Mouse (Mus musculus) limb, embryonic 11.5 days (tissue): ENCODE measurements around the gene Rpf2. TPM values are rescaled to one million over a fixed set of nuclear protein-coding genes. Genes with fewer than 3 reads are reported as not detected.

Source experiments
- polyA plus RNA-seq: library from polyadenylated mRNA; unstranded; fragments of >200 nt; fragmentation: Nextera tagmentation; extraction: Ambion mirVana; gene quantifications from 2 replicates; pipeline ENCODE4 v1.2.1, GENCODE M21; 2014

The Rpf2 gene
- polyA plus RNA-seq, 1 experiment from 2014 or later = 74.8 TPM

Other genes with a start within 250 kb of the Rpf2 start
- 0.23 and 0.44 TPM in 2 replicates for gene Mfsd4b1, start 221.8 kb downstream of the Rpf2 start, polyA plus RNA-seq
- gene Slc16a10, start 104.8 kb downstream of the Rpf2 start, polyA plus RNA-seq = 11.0 and 11.2 TPM in 2 replicates
- 184 TPM in 2 replicates for gene Gtf3c6, start 11.1 kb upstream of the Rpf2 start, polyA plus RNA-seq
- 109 and 110 TPM in 2 replicates for gene Amd1, start 55.1 kb upstream of the Rpf2 start, polyA plus RNA-seq
- gene Cdk19, start 92.5 kb upstream of the Rpf2 start, polyA plus RNA-seq = 11.4 and 11.5 TPM in 2 replicates